Mouse (Mus musculus): ENCODE data around the gene Klk1b9. TPM values are rescaled to one million over a fixed set of nuclear protein-coding genes. Genes with fewer than 3 reads are reported as not detected.

Klk1b9 gene
- not detected for total RNA-seq (2023)

DNA sequence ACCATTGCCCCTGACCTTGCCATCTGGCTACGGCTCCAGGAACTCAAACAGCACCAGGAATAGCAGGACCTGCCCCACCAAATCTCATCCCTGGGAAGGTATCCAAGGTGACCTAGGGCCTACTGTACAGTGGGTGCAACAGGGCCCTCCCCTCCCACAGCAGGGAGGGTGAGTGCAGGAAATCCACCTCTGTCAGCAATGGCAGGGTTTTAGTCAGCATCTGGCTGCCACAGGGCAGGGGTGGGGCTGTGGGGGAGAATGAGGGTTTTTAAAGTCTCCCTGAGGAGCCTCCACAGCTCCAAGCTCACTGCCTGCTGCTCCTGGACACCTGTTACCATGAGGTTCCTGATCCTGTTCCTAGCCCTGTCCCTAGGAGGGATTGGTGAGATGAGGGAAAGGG is at the start of gene Klk1b9:
Gene Klk1b9, plus strand, starts transcription at position 301 of the 400 bp plus-strand sequence.

DNA sequence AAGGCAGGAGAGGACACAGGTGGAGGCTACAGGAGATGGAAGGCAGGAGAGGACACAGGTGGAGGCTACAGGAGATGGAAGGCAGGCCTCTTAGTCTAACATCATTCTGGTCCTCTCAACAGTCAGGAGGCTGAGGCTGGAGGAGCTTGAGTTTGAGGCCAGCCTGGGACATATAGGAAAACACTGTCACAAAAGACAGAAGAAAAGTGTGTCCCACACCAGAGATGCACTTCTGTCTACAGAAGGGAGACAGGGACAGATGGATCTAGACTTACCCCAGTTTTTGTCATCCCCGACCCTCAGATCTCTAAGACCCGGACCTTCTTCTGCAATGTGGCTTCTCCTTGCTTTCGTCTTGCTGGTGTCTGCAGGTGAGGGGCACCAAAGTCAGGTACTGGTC is 42.4 kb upstream of the Klk1b9 start, which contains the start of gene Klk15:
Gene Klk15, plus strand, starts transcription at position 301 of the 400 bp plus-strand sequence.

DNA sequence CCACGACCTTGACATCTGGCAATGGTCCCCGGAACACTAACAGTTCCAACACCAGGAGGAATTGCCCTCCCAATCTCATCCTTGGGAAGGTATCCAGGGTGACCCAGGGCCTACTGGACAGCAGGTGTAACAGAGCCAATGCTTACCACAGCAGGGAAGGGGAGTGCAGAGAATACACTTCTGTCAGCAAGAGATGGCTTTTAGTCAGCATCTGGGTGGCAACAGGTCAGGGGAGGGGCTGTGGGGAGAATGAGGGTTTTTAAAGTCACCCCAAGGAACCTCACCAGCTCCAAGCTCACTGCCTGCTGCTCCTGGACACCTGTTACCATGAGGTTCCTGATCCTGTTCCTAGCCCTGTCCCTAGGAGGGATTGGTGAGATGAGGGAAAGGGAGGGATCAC is 25.5 kb upstream of the Klk1b9 start, which contains the start of gene Klk1b8:
Gene Klk1b8, plus strand, starts transcription at position 301 of the 400 bp plus-strand sequence.

DNA sequence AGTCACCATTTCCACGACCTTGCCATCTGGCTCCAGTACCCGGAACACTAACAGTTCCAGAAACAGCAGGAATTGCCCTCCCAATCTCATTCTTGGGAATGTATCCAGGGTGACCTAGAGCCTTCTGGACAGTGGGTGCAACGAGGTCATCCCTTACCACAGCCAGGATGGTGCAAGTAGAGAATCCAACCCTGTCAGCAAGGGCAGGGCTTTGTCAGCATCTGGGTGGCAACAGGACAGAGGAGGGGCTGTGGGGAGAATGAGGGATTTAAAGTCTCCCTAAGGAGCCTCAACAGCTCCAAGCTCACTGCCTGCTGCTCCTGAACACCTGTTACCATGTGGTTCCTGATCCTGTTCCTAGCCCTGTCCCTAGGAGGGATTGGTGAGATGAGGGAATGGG is 9.4 kb upstream of the Klk1b9 start, which contains the start of gene Klk1b1:
Gene Klk1b1, plus strand, starts transcription at position 301 of the 400 bp plus-strand sequence.

DNA sequence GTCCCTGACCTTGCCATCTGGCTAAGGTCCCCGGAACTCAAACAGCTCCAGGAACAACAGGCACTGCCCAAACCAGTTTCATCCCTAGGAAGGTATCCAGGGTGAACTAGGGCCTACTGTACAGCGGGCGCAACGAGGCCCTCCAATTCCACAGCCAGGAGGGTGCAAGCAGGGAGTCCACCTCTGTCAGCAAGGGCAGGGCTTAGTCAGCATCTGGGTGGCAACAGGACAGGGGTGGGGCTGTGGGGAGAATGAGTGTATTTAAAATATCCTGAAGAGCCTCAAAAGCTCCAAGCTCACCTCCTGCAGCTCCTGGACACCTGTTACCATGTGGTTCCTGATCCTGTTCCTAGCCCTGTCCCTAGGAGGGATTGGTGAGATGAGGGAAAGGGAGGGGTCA is 19.7 kb downstream of the Klk1b9 start, which contains the start of gene Klk1b11:
Gene Klk1b11, plus strand, starts transcription at position 301 of the 400 bp plus-strand sequence.

DNA sequence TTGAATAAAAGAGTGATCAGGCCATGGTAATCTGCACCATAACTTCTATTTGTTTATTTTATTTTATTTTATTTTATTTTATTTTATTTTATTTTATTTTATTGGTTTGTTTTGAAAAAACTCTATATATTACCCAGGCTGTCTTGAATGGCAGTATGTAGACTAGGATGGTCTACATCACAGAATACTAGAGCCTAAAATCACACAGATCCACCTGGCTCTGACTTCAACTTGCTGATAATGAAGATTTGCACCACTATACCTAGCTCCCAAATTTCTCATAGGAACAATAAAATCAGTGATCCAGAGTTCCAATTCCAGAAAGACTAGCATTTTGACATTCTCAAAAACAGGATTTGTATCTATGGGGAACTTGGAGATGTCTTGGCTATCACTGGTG is 36.0 kb downstream of the Klk1b9 start, which contains the start of gene Klk1b26:
Gene Klk1b26, plus strand, starts transcription at position 301 of the 400 bp plus-strand sequence.

Other genes with a start within 250 kb of the Klk1b9 start
- gene Klk12, start 207.2 kb upstream of the Klk1b9 start, total RNA-seq (2023), result not detected
- gene Klk11, start 201.5 kb upstream of the Klk1b9 start, total RNA-seq (2023), result not detected
- not detected for gene Klk10, start 195.0 kb upstream of the Klk1b9 start, total RNA-seq (2023)
- not detected for gene Klk9, start 184.2 kb upstream of the Klk1b9 start, total RNA-seq (2023)
- gene Klk8, start 178.5 kb upstream of the Klk1b9 start, total RNA-seq (2023), result 1 to 10 TPM; 1.6 to 2.8 TPM
- gene Klk7, start 164.8 kb upstream of the Klk1b9 start, total RNA-seq (2023), result not detected
- gene Klk6, start 151.6 kb upstream of the Klk1b9 start, total RNA-seq (2023), result not detected
- not detected for gene Klk5, start 134.1 kb upstream of the Klk1b9 start, total RNA-seq (2023)
- not detected for gene Klk4, start 94.9 kb upstream of the Klk1b9 start, total RNA-seq (2023)
- not detected for gene Klk15, start 42.3 kb upstream of the Klk1b9 start, total RNA-seq (2023)
- not detected for gene Klk1b8, start 25.4 kb upstream of the Klk1b9 start, total RNA-seq (2023)
- gene Klk1b1, start 9.3 kb upstream of the Klk1b9 start, total RNA-seq (2023), result not detected
- gene Klk1b11, start 19.8 kb downstream of the Klk1b9 start, total RNA-seq (2023), result under 1 TPM in 1 of 2 experiments, not detected in 1; 0.66 TPM
- not detected for gene Klk1b26, start 36.1 kb downstream of the Klk1b9 start, total RNA-seq (2023)
- not detected for gene Klk1b27, start 76.2 kb downstream of the Klk1b9 start, total RNA-seq (2023)
- not detected for gene Klk1b21, start 126.3 kb downstream of the Klk1b9 start, total RNA-seq (2023)
- not detected for gene Klk1b22, start 136.6 kb downstream of the Klk1b9 start, total RNA-seq (2023)
- not detected for gene Klk1b16, start 160.7 kb downstream of the Klk1b9 start, total RNA-seq (2023)
- not detected for gene Klk1b24, start 212.2 kb downstream of the Klk1b9 start, total RNA-seq (2023)
- not detected for gene Klk1b3, start 222.1 kb downstream of the Klk1b9 start, total RNA-seq (2023)
- gene Klk1b4, start 231.4 kb downstream of the Klk1b9 start, total RNA-seq (2023), result not detected
- gene Klk1b5, start 239.9 kb downstream of the Klk1b9 start, total RNA-seq (2023), result not detected
- gene Klk1, start 249.3 kb downstream of the Klk1b9 start, total RNA-seq (2023), result not detected